Mouse (Mus musculus): ENCODE results near the gene Irgc1. TPM values are rescaled to one million over a fixed set of nuclear protein-coding genes. Genes with fewer than 3 reads are reported as not detected.
A peak's percentile ranks its signal among the peaks of the same experiment; 100 is the strongest.

The Irgc1 gene
- polyA plus RNA-seq, 1 experiment from 2014 or later: not detected

DNA sequence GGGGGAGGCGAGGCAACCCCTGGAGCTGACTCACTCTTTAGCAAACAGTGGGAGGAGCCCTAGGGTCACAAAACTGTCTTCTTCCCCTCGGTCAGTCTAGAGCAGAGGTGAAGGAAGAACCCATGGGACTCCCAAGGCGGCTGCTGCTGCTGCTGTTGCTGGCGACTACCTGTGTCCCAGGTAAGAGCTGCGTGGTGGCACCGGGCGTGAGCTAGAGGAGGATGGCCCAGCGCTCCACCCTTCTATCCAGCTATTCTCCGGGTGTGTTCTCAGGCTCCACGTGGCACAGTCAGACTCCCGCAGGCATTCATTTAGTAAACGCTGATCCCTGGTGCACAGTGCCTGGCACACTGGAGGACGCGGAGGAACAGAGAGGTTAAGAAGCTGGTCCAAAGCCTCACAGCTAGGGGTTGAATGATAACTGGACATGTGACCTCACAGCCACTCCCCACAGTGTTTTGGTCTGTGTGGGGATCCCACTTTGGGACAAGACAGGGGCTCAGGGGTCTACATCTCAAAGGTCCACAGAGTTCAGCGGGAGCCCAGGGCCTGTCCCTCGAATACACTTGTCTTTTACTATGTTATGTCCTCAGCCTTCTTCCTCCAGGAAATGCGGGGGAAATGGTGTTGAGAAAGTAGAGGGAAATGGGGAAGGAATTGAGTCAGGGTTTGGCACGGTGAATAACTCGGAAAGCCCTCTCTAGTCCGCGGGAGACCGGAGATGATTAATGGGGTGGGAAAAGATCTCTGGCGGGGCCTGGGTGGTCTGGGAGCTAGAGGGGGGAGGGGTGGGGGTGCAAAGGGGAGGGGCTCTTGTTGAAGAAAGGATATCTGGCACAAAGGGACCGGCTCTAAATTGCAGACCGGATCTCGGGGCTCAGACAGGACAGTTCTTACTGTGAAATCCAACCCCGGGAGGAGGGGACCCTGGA lies 10.6 kb upstream of the Irgc1 start, which contains the start of gene Plaur:
Gene Plaur (plus strand): TSS at position 97 of the 932 bp plus-strand sequence.
- peak within 1 kb of the TSS; percentile 38 for H3K4me2 ChIP-seq (ENCODE audit: low read depth, low read length)
- no peaks in the 10 kb centered on the region for H3K9me3 ChIP-seq (replicated peaks; ENCODE audit: control insufficient read depth, low read length)
- peak within 1 kb of the TSS; percentile 52 for H3K4me3 ChIP-seq (ENCODE audit: low read depth, low read length)
- 2% methylated on average over 27 of the region's 27 CpGs for WGBS (ENCODE audit: insufficient replicate concordance)
- H3K27me3 ChIP-seq (ENCODE audit: control insufficient read depth, insufficient read depth, low read depth, low read length): peaks cover 3% of the 10 kb centered on the region; the same call in 1 of the 2 replicates
- H3K36me3 ChIP-seq (ENCODE audit: control insufficient read depth, insufficient read depth): no peaks in the 10 kb centered on the region
- ATAC-seq (ENCODE audit: low read depth): peak; percentile 61
- H3K4me1 ChIP-seq (ENCODE audit: control insufficient read depth, low read depth, low read length): no peaks in the 10 kb centered on the region; the same call in 1 of the 2 replicates
- H3K9ac ChIP-seq (ENCODE audit: low read depth, low read length): peak within 1 kb of the TSS; percentile 43; the same call in 1 of the 2 replicates
- H3K27ac ChIP-seq (ENCODE audit: low read length): peak within 1 kb of the TSS; percentile 64

DNA sequence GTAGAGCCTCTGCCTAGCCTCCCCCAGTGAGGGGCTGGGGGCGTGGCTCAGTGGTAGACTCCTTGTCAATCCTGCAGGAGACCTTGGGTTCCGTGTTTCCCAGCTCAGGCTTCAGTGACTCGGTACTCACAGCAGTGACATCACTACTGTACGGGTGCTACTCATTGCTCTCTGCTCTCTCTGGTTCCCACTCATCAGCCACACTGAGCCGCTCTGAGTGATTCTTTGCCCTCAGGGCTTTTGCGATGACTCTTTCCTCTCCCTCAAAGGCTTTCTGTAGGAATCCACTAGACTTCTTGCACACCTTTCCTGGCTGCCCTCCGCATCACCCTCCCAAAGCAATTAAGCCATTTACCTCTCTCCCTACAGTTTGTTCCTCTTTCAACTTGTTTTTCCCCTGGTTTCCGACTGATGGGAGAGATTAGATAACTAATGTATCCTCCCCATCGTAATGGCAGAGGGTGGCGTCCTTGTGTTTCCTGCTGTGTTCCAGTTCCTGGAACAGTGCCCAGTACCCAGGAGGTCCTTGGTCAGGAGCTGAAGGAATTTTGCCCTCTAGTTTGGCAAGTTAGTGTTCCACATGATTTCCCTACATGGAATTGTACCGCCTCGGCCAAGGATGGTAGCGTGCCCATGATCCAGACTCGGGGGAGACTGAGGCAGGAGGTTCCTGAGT lies 9.4 kb upstream of the Irgc1 start:
- Histone ChIP-seq H3K9me3 (replicated peaks; ENCODE audit: control insufficient read depth, low read length) (no peaks in the 10 kb centered on the region), H3K4me2 (ENCODE audit: low read depth, low read length) (0 out of 2 replicates have a peak overlapping the region, but pooled peaks have one; percentile 7), H3K27me3 (ENCODE audit: control insufficient read depth, insufficient read depth, low read depth, low read length) (peaks cover 3% of the 10 kb centered on the region; the same call in 1 of the 2 replicates), H3K9ac (ENCODE audit: low read depth, low read length) (no peak overlapping the region), H3K4me3 (ENCODE audit: low read depth, low read length) (no peak overlapping the region), H3K4me1 (ENCODE audit: control insufficient read depth, low read depth, low read length) (no peaks in the 10 kb centered on the region; the same call in 1 of the 2 replicates), H3K27ac (ENCODE audit: low read length) (no peak overlapping the region), H3K36me3 (ENCODE audit: control insufficient read depth, insufficient read depth) (no peaks in the 10 kb centered on the region)
- ATAC-seq (ENCODE audit: low read depth): no peak
- WGBS (ENCODE audit: insufficient replicate concordance): 23% methylated on average over 14 of the region's 14 CpGs

DNA sequence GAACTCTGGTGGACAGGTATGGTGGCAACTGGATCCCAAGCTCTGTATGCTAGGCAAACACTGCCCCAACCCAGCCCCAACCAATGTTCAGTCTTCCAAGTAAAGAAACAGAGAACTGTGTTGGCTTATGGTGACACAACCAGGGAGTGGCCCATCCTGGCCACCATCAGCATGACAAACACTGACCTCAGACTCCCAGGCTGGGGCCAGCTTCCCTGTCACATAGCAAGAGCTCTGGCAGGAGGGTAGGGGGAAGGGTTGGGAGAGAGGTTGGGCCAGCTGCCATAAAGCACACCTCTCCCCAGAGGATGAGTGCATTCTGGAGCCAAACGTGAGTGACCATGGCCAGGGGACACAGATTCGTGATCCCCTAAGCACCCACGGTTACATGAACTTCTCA lies 7.7 kb upstream of the Irgc1 start:
- whole genome bisulfite sequencing (ENCODE audit: insufficient replicate concordance): 63% methylated on average over 3 of the region's 3 CpGs
- peaks cover 3% of the 10 kb centered on the region; the same call in 1 of the 2 replicates for H3K27me3 ChIP-seq (ENCODE audit: control insufficient read depth, insufficient read depth, low read depth, low read length)
- ATAC-seq (ENCODE audit: low read depth): no peak

DNA sequence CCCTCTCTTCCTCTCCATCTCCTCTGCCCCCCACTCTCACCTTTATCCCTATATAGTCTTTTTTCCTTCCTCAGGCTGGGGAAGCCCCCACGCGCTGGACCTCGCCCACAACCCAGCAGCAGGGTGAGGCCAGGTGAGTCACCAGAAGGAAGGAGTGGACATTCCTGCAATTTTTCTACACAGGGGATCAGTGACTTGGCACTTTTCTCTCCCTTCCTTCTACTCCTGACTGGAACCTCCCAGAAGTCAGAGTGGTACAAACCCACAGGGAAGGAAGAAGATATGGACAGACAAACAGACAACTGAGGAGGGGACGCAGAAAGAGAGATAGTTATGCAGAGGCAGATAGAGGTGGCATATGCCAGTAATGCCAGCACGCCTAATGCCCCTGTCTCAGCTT lies 7.3 kb upstream of the Irgc1 start:
- Histone ChIP-seq H3K9ac (ENCODE audit: low read depth, low read length) (no peak overlapping the region), H3K9me3 (replicated peaks; ENCODE audit: control insufficient read depth, low read length) (no peaks in the 10 kb centered on the region), H3K36me3 (ENCODE audit: control insufficient read depth, insufficient read depth) (no peaks in the 10 kb centered on the region), H3K27ac (ENCODE audit: low read length) (peak overlapping the region; percentile 43; the same call in 1 of the 2 replicates), H3K27me3 (ENCODE audit: control insufficient read depth, insufficient read depth, low read depth, low read length) (peaks cover 3% of the 10 kb centered on the region; the same call in 1 of the 2 replicates), H3K4me2 (ENCODE audit: low read depth, low read length) (no peak overlapping the region), H3K4me3 (ENCODE audit: low read depth, low read length) (no peak overlapping the region), H3K4me1 (ENCODE audit: control insufficient read depth, low read depth, low read length) (no peaks in the 10 kb centered on the region; the same call in 1 of the 2 replicates)
- WGBS (ENCODE audit: insufficient replicate concordance): 53% methylated on average over 5 of the region's 5 CpGs
- no peak for ATAC-seq (ENCODE audit: low read depth)

More for the DNA sequence above, 7.7 kb upstream of the Irgc1 start:
- Histone ChIP-seq H3K4me2 (ENCODE audit: low read depth, low read length) (no peak overlapping the region), H3K9me3 (replicated peaks; ENCODE audit: control insufficient read depth, low read length) (no peaks in the 10 kb centered on the region), H3K27ac (ENCODE audit: low read length) (peak overlapping the region; percentile 43; the same call in 1 of the 2 replicates), H3K4me3 (ENCODE audit: low read depth, low read length) (no peak overlapping the region), H3K4me1 (ENCODE audit: control insufficient read depth, low read depth, low read length) (no peaks in the 10 kb centered on the region; the same call in 1 of the 2 replicates), H3K36me3 (ENCODE audit: control insufficient read depth, insufficient read depth) (no peaks in the 10 kb centered on the region), H3K9ac (ENCODE audit: low read depth, low read length) (no peak overlapping the region)

DNA sequence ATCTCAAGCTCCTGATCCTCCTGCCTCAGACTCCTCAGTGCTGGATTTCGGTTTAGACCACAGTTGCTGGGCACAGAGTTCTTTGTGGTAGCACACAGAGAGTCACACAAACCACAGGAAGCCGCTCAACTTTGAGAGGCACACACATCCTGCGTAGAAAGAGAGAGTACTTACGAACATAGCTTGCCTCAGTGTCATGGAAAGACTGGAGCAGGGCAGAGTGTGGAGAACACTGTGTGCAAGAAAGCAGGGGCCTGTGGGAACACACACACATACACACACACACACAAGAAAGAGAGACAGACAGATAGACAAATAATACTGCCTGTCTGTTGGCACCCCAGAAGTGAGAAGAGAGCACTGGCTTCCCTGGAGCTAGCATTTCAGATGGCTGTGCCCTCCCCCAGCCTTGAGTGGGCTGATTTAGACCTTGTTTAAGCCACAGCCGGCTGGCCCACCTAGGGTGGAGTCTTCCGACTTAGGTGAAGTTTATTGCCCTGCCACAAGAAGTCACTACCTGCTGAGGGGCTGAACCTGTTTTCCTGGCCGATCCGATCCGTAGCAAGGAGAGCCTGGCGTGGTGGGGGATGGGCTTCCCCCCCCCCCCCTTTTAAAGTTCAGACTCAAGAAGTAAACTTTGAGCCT lies 5.8 kb upstream of the Irgc1 start:
- ATAC-seq (ENCODE audit: low read depth): no peak
- Histone ChIP-seq H3K36me3 (ENCODE audit: control insufficient read depth, insufficient read depth) (no peaks in the 10 kb centered on the region), H3K27ac (ENCODE audit: low read length) (peak overlapping the region; percentile 30; the same call in 1 of the 2 replicates)

GRCm38 (mm10) chr7:24455726-24456125 lies 3.6 kb upstream of the Irgc1 start:
- H3K4me2 ChIP-seq (ENCODE audit: low read depth, low read length): no peak overlapping the region
- H3K4me3 ChIP-seq (ENCODE audit: low read depth, low read length): no peak overlapping the region
- H3K36me3 ChIP-seq (ENCODE audit: control insufficient read depth, insufficient read depth): no peaks in the 10 kb centered on the region
- no peak overlapping the region for H3K27ac ChIP-seq (ENCODE audit: low read length)
- H3K9ac ChIP-seq (ENCODE audit: low read depth, low read length): no peak overlapping the region
- no peaks in the 10 kb centered on the region for H3K4me1 ChIP-seq (ENCODE audit: control insufficient read depth, low read depth, low read length)
- H3K27me3 ChIP-seq (ENCODE audit: control insufficient read depth, insufficient read depth, low read depth, low read length): no peaks in the 10 kb centered on the region
- ATAC-seq (ENCODE audit: low read depth): no peak
- 59% methylated on average over 5 of the region's 5 CpGs for WGBS (ENCODE audit: insufficient replicate concordance)
- H3K9me3 ChIP-seq (replicated peaks; ENCODE audit: control insufficient read depth, low read length): no peaks in the 10 kb centered on the region

More for the DNA sequence above, 5.8 kb upstream of the Irgc1 start:
- Histone ChIP-seq H3K4me3 (ENCODE audit: low read depth, low read length) (no peak overlapping the region), H3K9me3 (replicated peaks; ENCODE audit: control insufficient read depth, low read length) (no peaks in the 10 kb centered on the region), H3K4me2 (ENCODE audit: low read depth, low read length) (no peak overlapping the region), H3K27me3 (ENCODE audit: control insufficient read depth, insufficient read depth, low read depth, low read length) (peaks cover 3% of the 10 kb centered on the region; the same call in 1 of the 2 replicates), H3K9ac (ENCODE audit: low read depth, low read length) (no peak overlapping the region; the same call in 1 of the 2 replicates), H3K4me1 (ENCODE audit: control insufficient read depth, low read depth, low read length) (no peaks in the 10 kb centered on the region; the same call in 1 of the 2 replicates)
- WGBS (ENCODE audit: insufficient replicate concordance): 22% methylated on average over 10 of the region's 10 CpGs

DNA sequence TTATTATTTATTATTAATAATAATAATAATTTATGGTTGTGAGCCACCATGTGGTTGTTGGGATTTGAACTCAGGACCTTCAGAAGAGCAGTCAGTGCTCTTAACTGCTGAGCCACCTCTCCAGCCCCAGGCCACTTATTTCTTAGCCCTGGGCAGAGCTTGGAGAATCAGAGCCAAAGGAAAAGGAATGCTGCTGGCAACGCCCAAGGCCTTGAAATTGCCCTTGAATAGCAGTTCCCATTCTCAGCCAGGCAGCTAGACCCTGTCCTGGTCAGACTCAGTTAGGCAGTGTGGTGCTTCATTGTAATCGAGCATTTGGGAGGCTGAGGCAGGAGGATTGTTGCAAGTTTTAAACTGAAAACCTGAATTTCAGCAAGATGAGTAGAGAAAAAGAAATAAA lies 2.1 kb upstream of the Irgc1 start:
- Histone ChIP-seq H3K4me1 (ENCODE audit: control insufficient read depth, low read depth, low read length) (peaks cover 4% of the 10 kb centered on the region), H3K36me3 (ENCODE audit: control insufficient read depth, insufficient read depth) (no peaks in the 10 kb centered on the region), H3K4me2 (ENCODE audit: low read depth, low read length) (no peak overlapping the region), H3K27me3 (ENCODE audit: control insufficient read depth, insufficient read depth, low read depth, low read length) (no peaks in the 10 kb centered on the region), H3K9me3 (replicated peaks; ENCODE audit: control insufficient read depth, low read length) (no peaks in the 10 kb centered on the region), H3K9ac (ENCODE audit: low read depth, low read length) (no peak overlapping the region), H3K4me3 (ENCODE audit: low read depth, low read length) (no peak overlapping the region), H3K27ac (ENCODE audit: low read length) (no peak overlapping the region)
- WGBS (ENCODE audit: insufficient replicate concordance): 42% methylated on average over 2 of the region's 2 CpGs
- no peak for ATAC-seq (ENCODE audit: low read depth)

- H3K9me3 ChIP-seq (replicated peaks; ENCODE audit: control insufficient read depth, low read length): no peaks in the 10 kb centered on the region
- H3K36me3 ChIP-seq (ENCODE audit: control insufficient read depth, insufficient read depth): no peaks in the 10 kb centered on the region
- no peak overlapping the region for H3K4me2 ChIP-seq (ENCODE audit: low read depth, low read length)
- H3K27ac ChIP-seq (ENCODE audit: low read length): no peak overlapping the region
- no peak overlapping the region for H3K4me3 ChIP-seq (ENCODE audit: low read depth, low read length)
- peaks cover 4% of the 10 kb centered on the region for H3K4me1 ChIP-seq (ENCODE audit: control insufficient read depth, low read depth, low read length)
- 25% methylated on average over 9 of the region's 9 CpGs for WGBS (ENCODE audit: insufficient replicate concordance)
- H3K27me3 ChIP-seq (ENCODE audit: control insufficient read depth, insufficient read depth, low read depth, low read length): no peaks in the 10 kb centered on the region
- no peak overlapping the region for H3K9ac ChIP-seq (ENCODE audit: low read depth, low read length)
- peak; percentile 35; the same call in 1 of the 2 replicates for ATAC-seq (ENCODE audit: low read depth)
These were observed 1.5 kb downstream of the Irgc1 start for GRCm38 (mm10) chr7:24450585-24451017.
